Mouse (Mus musculus): ENCODE results near the gene Fbxo44. TPM values are rescaled to one million over a fixed set of nuclear protein-coding genes. Genes with fewer than 3 reads are reported as not detected.
"Not testable (repeated sequence)": the region's sequence is repeated elsewhere in the genome, so short reads cannot be mapped to it uniquely, and the experiment has no call there.

Fbxo44 gene
- polyA plus RNA-seq, 1 experiment, result 31.2 TPM

DNA sequence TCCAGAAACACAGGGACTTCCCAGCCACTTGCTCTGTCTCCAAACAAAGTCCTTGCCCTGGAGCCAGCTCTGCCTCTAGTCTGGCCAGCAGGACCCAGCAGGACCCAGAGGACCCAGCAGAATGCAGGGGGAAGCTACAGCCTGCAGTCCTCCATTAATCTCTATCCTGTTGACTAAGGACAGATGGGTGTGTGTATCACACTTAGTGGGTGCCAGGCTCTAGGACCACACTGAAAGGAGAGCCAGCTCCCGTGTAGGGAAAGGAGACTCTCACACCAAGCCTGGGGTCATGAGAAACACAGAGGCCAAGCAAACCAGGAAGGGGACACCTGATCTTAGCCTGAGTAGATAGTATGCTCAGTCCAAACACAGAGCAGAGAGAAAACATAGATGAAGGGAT, 32.0 kb downstream of the Fbxo44 start:
- 71% methylated on average over 1 of the region's 1 CpGs for WGBS
- Histone ChIP-seq H3K27me3 (ENCODE audit: control insufficient read depth, insufficient read depth, low read length) (peaks cover 18% of the 10 kb centered on the region), H3K4me1 (replicated peaks; ENCODE audit: control insufficient read depth, insufficient read depth, low read length) (peaks cover 11% of the 10 kb centered on the region; the same call in 1 of the 2 replicates), H3K4me3 (ENCODE audit: control insufficient read depth, insufficient read depth, low read length) (no peak overlapping the region), H3K36me3 (ENCODE audit: control insufficient read depth, insufficient read depth, low read length) (no peaks in the 10 kb centered on the region), H3K27ac (ENCODE audit: control insufficient read depth, insufficient read depth, low read length) (no peak overlapping the region)
- TF ChIP-seq POLR2A (IDR thresholded peaks at IDR 0.05; ENCODE audit: control insufficient read depth, extremely low read depth, insufficient read depth, low read length, poor library complexity) (no peak), CTCF (IDR thresholded peaks at IDR 0.05; ENCODE audit: borderline replicate concordance, control insufficient read depth, extremely low read depth, insufficient read depth, low read length, poor library complexity) (no peak)
- no peak for DNase-seq

DNA sequence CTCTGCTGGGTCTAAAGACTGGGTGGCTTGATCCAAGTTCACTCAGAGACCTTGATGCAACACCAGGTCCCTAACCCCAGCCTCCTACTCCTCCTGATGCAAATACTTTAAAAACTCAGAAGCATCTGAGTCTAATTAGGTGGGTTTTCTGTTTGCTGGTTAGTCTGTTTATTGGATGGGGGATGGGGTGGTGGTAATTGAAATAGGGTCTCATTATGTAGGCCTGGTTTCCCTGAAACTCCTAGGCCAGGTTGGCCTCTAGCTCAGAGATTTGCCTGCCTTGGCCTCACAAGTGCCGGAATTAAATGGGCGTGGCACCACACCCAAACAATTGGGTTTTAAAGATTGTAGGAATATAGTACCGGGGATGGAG, 37.6 kb downstream of the Fbxo44 start:
- Histone ChIP-seq H3K4me1 (replicated peaks; ENCODE audit: control insufficient read depth, insufficient read depth, low read length) (peaks cover 4% of the 10 kb centered on the region), H3K36me3 (ENCODE audit: control insufficient read depth, insufficient read depth, low read length) (no peaks in the 10 kb centered on the region), H3K27me3 (ENCODE audit: control insufficient read depth, insufficient read depth, low read length) (no peaks in the 10 kb centered on the region; the same call in 1 of the 2 replicates), H3K4me3 (ENCODE audit: control insufficient read depth, insufficient read depth, low read length) (no peak overlapping the region), H3K27ac (ENCODE audit: control insufficient read depth, insufficient read depth, low read length) (no peak overlapping the region)
- DNase-seq, result no peak
- TF ChIP-seq CTCF (IDR thresholded peaks at IDR 0.05; ENCODE audit: borderline replicate concordance, control insufficient read depth, extremely low read depth, insufficient read depth, low read length, poor library complexity) (no peak), POLR2A (IDR thresholded peaks at IDR 0.05; ENCODE audit: control insufficient read depth, extremely low read depth, insufficient read depth, low read length, poor library complexity) (no peak)
- WGBS, result 97% methylated on average over 3 of the region's 3 CpGs

GRCm38 (mm10) chr4:148121982-148122693, 38.1 kb downstream of the Fbxo44 start:
- no peaks in the 10 kb centered on the region; the same call in 1 of the 2 replicates for H3K27me3 ChIP-seq (ENCODE audit: control insufficient read depth, insufficient read depth, low read length)
- peaks cover 4% of the 10 kb centered on the region for H3K4me1 ChIP-seq (replicated peaks; ENCODE audit: control insufficient read depth, insufficient read depth, low read length)
- H3K27ac ChIP-seq (ENCODE audit: control insufficient read depth, insufficient read depth, low read length), result no peak overlapping the region
- TF ChIP-seq POLR2A (IDR thresholded peaks at IDR 0.05; ENCODE audit: control insufficient read depth, extremely low read depth, insufficient read depth, low read length, poor library complexity) (no peak), CTCF (IDR thresholded peaks at IDR 0.05; ENCODE audit: borderline replicate concordance, control insufficient read depth, extremely low read depth, insufficient read depth, low read length, poor library complexity) (no peak)
- H3K36me3 ChIP-seq (ENCODE audit: control insufficient read depth, insufficient read depth, low read length), result no peaks in the 10 kb centered on the region
- 61% methylated on average over 6 of the region's 6 CpGs for WGBS
- no peak overlapping the region for H3K4me3 ChIP-seq (ENCODE audit: control insufficient read depth, insufficient read depth, low read length)
- DNase-seq, result no peak

DNA sequence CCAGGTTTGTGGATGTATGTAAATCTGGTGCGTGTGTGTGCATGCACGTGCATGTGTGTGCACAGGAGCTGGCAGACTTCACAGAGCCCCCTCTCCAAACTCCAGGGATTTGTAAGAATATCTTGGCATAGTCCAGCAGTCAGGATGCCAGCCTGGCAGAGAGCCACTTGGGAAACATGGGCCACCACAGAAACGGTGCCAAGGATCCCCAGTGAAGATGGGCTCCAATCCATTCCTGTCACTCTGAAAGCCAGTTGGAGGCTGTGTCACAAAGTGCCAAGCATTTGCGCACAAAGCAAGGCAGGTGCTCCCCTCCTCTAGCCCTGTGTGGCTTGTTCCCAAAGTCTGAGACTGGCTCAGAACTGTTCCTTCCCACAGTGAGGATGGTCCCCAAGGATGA, 38.9 kb downstream of the Fbxo44 start:
- Histone ChIP-seq H3K4me1 (replicated peaks; ENCODE audit: control insufficient read depth, insufficient read depth, low read length) (peaks cover 4% of the 10 kb centered on the region), H3K36me3 (ENCODE audit: control insufficient read depth, insufficient read depth, low read length) (no peaks in the 10 kb centered on the region), H3K4me3 (ENCODE audit: control insufficient read depth, insufficient read depth, low read length) (no peak overlapping the region), H3K27me3 (ENCODE audit: control insufficient read depth, insufficient read depth, low read length) (no peaks in the 10 kb centered on the region; the same call in 1 of the 2 replicates), H3K27ac (ENCODE audit: control insufficient read depth, insufficient read depth, low read length) (no peak overlapping the region)
- WGBS, result 91% methylated on average over 4 of the region's 4 CpGs
- no peak for DNase-seq
- TF ChIP-seq POLR2A (IDR thresholded peaks at IDR 0.05; ENCODE audit: control insufficient read depth, extremely low read depth, insufficient read depth, low read length, poor library complexity) (no peak), CTCF (IDR thresholded peaks at IDR 0.05; ENCODE audit: borderline replicate concordance, control insufficient read depth, extremely low read depth, insufficient read depth, low read length, poor library complexity) (no peak)

- Histone ChIP-seq H3K36me3 (ENCODE audit: control insufficient read depth, insufficient read depth, low read length) (no peaks in the 10 kb centered on the region), H3K27ac (ENCODE audit: control insufficient read depth, insufficient read depth, low read length) (no peak overlapping the region), H3K27me3 (ENCODE audit: control insufficient read depth, insufficient read depth, low read length) (no peaks in the 10 kb centered on the region; the same call in 1 of the 2 replicates), H3K4me1 (replicated peaks; ENCODE audit: control insufficient read depth, insufficient read depth, low read length) (peaks cover 4% of the 10 kb centered on the region), H3K4me3 (ENCODE audit: control insufficient read depth, insufficient read depth, low read length) (no peak overlapping the region)
- DNase-seq, result no peak
- TF ChIP-seq POLR2A (IDR thresholded peaks at IDR 0.05; ENCODE audit: control insufficient read depth, extremely low read depth, insufficient read depth, low read length, poor library complexity), result no peak
- TF ChIP-seq CTCF (IDR thresholded peaks at IDR 0.05; ENCODE audit: borderline replicate concordance, control insufficient read depth, extremely low read depth, insufficient read depth, low read length, poor library complexity), result no peak
- WGBS, result 47% methylated on average over 9 of the region's 9 CpGs
Measured at GRCm38 (mm10) chr4:148120555-148120954, 39.7 kb downstream of the Fbxo44 start.

DNA sequence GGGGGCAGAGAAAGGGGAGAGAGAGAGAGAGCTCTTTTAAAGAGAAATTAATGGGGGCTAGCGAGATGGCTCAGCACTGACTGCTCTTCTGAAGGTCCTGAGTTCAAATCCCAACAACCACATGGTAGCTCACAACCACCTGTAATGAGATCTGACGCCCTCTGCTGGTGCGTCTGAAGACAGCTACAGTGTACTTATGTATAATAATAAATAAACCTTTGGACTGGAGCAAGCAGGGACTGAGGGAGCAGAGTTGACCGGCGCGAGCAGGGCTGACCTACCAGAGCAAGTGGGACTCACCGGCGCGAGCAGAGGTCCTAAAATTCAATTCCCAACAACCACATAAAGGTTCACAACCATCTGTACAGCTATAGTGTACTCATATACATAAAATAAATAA, 40.7 kb downstream of the Fbxo44 start:
- not testable (repeated sequence) for H3K27me3 ChIP-seq (ENCODE audit: control insufficient read depth, insufficient read depth, low read length); H3K4me1 ChIP-seq (replicated peaks; ENCODE audit: control insufficient read depth, insufficient read depth, low read length); H3K27ac ChIP-seq (ENCODE audit: control insufficient read depth, insufficient read depth, low read length); H3K36me3 ChIP-seq (ENCODE audit: control insufficient read depth, insufficient read depth, low read length); DNase-seq; H3K4me3 ChIP-seq (ENCODE audit: control insufficient read depth, insufficient read depth, low read length)
- 93% methylated on average over 9 of the region's 9 CpGs for WGBS

GRCm38 (mm10) chr4:148117392-148117791, 42.9 kb downstream of the Fbxo44 start:
- 79% methylated on average over 4 of the region's 4 CpGs for WGBS
- no peak for TF ChIP-seq CTCF (IDR thresholded peaks at IDR 0.05; ENCODE audit: borderline replicate concordance, control insufficient read depth, extremely low read depth, insufficient read depth, low read length, poor library complexity)
- no peak for TF ChIP-seq POLR2A (IDR thresholded peaks at IDR 0.05; ENCODE audit: control insufficient read depth, extremely low read depth, insufficient read depth, low read length, poor library complexity)
- peaks cover 10% of the 10 kb centered on the region for H3K4me1 ChIP-seq (replicated peaks; ENCODE audit: control insufficient read depth, insufficient read depth, low read length)
- H3K27me3 ChIP-seq (ENCODE audit: control insufficient read depth, insufficient read depth, low read length), result no peaks in the 10 kb centered on the region; the same call in 1 of the 2 replicates
- DNase-seq, result no peak
- no peaks in the 10 kb centered on the region for H3K36me3 ChIP-seq (ENCODE audit: control insufficient read depth, insufficient read depth, low read length)
- H3K4me3 ChIP-seq (ENCODE audit: control insufficient read depth, insufficient read depth, low read length), result no peak overlapping the region
- no peak overlapping the region for H3K27ac ChIP-seq (ENCODE audit: control insufficient read depth, insufficient read depth, low read length)
